Mouse (Mus musculus): ENCODE results near the gene Noxo1. TPM values are rescaled to one million over a fixed set of nuclear protein-coding genes. Genes with fewer than 3 reads are reported as not detected.
"Not testable (repeated sequence)": the region's sequence is repeated elsewhere in the genome, so short reads cannot be mapped to it uniquely, and the experiment has no call there.

Noxo1 gene
- polyA plus RNA-seq, 1 experiment from 2014 or later: 5.3 TPM

DNA sequence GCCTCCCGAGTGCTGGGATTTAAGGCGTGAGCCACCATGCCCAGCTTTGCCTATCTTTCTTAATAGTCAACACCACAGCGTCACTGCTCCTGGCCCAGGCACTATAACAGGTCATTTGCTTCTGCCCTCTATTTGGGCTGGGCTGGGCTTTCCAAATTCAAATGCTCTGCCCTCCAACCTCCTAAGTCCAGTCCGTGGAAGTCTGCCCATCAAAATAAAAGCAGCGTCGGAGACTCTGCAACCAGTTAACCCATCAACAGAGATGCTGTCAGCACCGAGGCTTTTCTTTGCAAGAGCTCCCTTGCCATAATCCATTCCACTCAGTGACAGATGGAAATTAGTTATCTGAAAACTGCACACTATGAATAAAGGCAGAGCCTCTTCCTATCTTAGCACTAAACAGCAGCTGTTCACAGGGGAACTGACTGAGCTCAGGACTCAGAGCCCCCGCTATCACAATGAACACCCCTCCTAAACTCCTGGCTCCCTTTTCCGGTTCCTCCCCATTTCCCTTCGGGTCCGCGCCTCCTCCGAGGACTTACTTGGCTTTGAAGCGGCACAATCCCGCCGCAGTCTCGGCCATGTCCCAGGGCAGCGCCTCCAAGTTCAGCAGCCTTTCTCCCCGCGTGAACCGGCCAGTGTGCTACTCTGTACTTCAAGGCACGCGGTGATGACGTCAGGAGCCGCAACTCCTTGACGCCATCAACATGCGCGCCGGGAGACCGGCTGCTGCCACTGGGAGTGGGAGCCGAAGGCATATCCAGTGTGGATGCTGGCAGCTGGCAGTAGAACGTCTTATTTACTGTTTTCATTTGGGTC is 11.2 kb downstream of the Noxo1 start, which contains the start of gene Tbl3:
Gene Tbl3, minus strand, starts transcription at position 679 of the 819 bp plus-strand sequence.
- H3K27ac ChIP-seq (replicated peaks; ENCODE audit: low read depth, low read length): peak within 1 kb of the TSS; percentile 78
- no peaks in the 10 kb centered on the region; the same call in 1 of the 2 replicates for H3K4me1 ChIP-seq (ENCODE audit: control insufficient read depth, insufficient read depth, low read length)
- H3K36me3 ChIP-seq (ENCODE audit: control insufficient read depth, insufficient read depth, low read length): peaks cover 24% of the 10 kb centered on the region
- H3K9me3 ChIP-seq (ENCODE audit: control insufficient read depth, low read length): no peaks in the 10 kb centered on the region
- DNase-seq (ENCODE audit: low spot score): peak; percentile 96
- ATAC-seq (ENCODE audit: low read depth): peak; percentile 93
- peak within 1 kb of the TSS; percentile 71 for H3K4me2 ChIP-seq (ENCODE audit: low read depth, low read length)
- 5% methylated on average over 32 of the region's 32 CpGs for WGBS
- no peaks in the 10 kb centered on the region for H3K27me3 ChIP-seq (replicated peaks; ENCODE audit: control insufficient read depth, insufficient read depth, low read length)
- peak within 1 kb of the TSS; percentile 70 for H3K4me3 ChIP-seq (ENCODE audit: low read depth, low read length)
- H3K9ac ChIP-seq (ENCODE audit: low read depth, low read length): peak within 1 kb of the TSS; percentile 73

DNA sequence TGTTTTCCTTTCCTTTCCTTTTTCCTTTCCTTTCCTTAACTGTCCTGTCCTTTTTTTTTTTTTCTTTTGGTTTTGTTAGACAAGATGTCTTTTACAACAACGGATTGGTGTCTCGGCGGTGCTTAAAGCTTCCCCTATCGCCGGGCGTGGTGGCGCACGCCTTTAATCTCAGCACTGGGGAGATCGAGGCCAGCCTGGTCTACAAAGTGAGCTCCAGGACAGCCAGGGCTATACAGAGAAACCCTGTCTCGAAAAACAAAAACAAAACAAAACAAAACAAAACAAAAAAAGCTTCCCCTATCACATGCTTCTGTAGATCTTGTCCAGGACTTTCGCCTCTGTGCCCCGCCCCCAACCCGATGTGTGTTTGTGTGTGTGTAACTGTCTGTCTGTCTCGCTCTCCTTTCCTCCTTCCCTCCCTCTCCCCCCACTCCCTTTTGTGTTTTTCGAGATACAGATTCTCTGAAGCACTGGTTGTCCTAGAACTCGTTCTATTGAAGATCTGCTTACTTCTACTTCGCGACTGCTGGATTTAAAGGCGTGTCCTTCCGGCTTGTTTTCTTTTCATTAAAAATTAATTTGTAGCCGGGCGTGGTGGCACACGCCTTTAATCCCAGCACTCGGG is 11.9 kb downstream of the Noxo1 start:
- Histone ChIP-seq H3K27me3 (replicated peaks; ENCODE audit: control insufficient read depth, insufficient read depth, low read length) (no peaks in the 10 kb centered on the region), H3K4me1 (ENCODE audit: control insufficient read depth, insufficient read depth, low read length) (no peaks in the 10 kb centered on the region; the same call in 1 of the 2 replicates), H3K9me3 (ENCODE audit: control insufficient read depth, low read length) (no peaks in the 10 kb centered on the region), H3K4me2 (ENCODE audit: low read depth, low read length) (peak overlapping the region; percentile 71), H3K27ac (replicated peaks; ENCODE audit: low read depth, low read length) (peak overlapping the region; percentile 78), H3K36me3 (ENCODE audit: control insufficient read depth, insufficient read depth, low read length) (peaks cover 18% of the 10 kb centered on the region), H3K4me3 (ENCODE audit: low read depth, low read length) (peak overlapping the region; percentile 70), H3K9ac (ENCODE audit: low read depth, low read length) (peak overlapping the region; percentile 73)
- WGBS: 4% methylated on average over 24 of the region's 24 CpGs
- DNase-seq (ENCODE audit: low spot score) (peak; percentile 25), ATAC-seq (ENCODE audit: low read depth) (0 out of 2 replicates have a peak, but pooled peaks have one; percentile 39)

DNA sequence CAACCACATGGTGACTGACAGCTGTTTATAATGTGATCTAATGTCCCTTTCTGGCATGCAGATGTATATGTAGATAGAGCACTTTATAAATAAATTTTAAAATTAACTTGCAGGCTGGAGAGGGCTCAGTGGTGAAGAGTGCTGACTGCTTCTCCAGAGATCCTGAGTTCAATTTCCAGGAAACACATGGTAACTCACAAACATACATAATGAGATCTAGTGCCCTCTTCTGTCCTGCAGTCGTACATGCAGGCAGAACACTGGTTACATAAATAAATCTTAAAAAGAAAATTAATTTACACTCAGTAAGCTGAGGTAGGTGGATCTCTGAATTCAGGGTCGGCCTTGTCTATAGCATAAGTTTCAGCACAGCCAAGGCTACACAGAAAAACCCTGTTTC is 12.6 kb downstream of the Noxo1 start:
- DNase-seq (ENCODE audit: low spot score): peak; percentile 58
- H3K27ac ChIP-seq (replicated peaks; ENCODE audit: low read depth, low read length): no peak overlapping the region
- ATAC-seq (ENCODE audit: low read depth): no peak
- H3K9me3 ChIP-seq (ENCODE audit: control insufficient read depth, low read length): no peaks in the 10 kb centered on the region
- no peak overlapping the region for H3K4me3 ChIP-seq (ENCODE audit: low read depth, low read length)
- 32% methylated on average over 2 of the region's 2 CpGs for WGBS
- peaks cover 17% of the 10 kb centered on the region for H3K36me3 ChIP-seq (ENCODE audit: control insufficient read depth, insufficient read depth, low read length)
- 0 out of 2 replicates have a peak overlapping the region, but pooled peaks have one; percentile 71 for H3K4me2 ChIP-seq (ENCODE audit: low read depth, low read length)
- no peaks in the 10 kb centered on the region; the same call in 1 of the 2 replicates for H3K4me1 ChIP-seq (ENCODE audit: control insufficient read depth, insufficient read depth, low read length)
- no peak overlapping the region; the same call in 1 of the 2 replicates for H3K9ac ChIP-seq (ENCODE audit: low read depth, low read length)
- H3K27me3 ChIP-seq (replicated peaks; ENCODE audit: control insufficient read depth, insufficient read depth, low read length): no peaks in the 10 kb centered on the region

- H3K9me3 ChIP-seq (ENCODE audit: control insufficient read depth, low read length): no peaks in the 10 kb centered on the region
- 78% methylated on average over 6 of the region's 6 CpGs for WGBS
- DNase-seq (ENCODE audit: low spot score) (no peak), ATAC-seq (ENCODE audit: low read depth) (no peak)
- no peaks in the 10 kb centered on the region for H3K27me3 ChIP-seq (replicated peaks; ENCODE audit: control insufficient read depth, insufficient read depth, low read length)
- H3K4me3 ChIP-seq (ENCODE audit: low read depth, low read length): no peak overlapping the region
- H3K4me1 ChIP-seq (ENCODE audit: control insufficient read depth, insufficient read depth, low read length): no peaks in the 10 kb centered on the region; the same call in 1 of the 2 replicates
- no peak overlapping the region for H3K27ac ChIP-seq (replicated peaks; ENCODE audit: low read depth, low read length)
- peaks cover 21% of the 10 kb centered on the region; the same call in 1 of the 2 replicates for H3K36me3 ChIP-seq (ENCODE audit: control insufficient read depth, insufficient read depth, low read length)
- H3K9ac ChIP-seq (ENCODE audit: low read depth, low read length): no peak overlapping the region
- no peak overlapping the region for H3K4me2 ChIP-seq (ENCODE audit: low read depth, low read length)
Observed at GRCm38 (mm10) chr17:24715556-24715955, 19.5 kb downstream of the Noxo1 start.

- Histone ChIP-seq H3K4me3 (ENCODE audit: low read depth, low read length) (no peak overlapping the region), H3K27me3 (replicated peaks; ENCODE audit: control insufficient read depth, insufficient read depth, low read length) (no peaks in the 10 kb centered on the region), H3K4me1 (ENCODE audit: control insufficient read depth, insufficient read depth, low read length) (peaks cover under 1% of the 10 kb centered on the region; the same call in 1 of the 2 replicates), H3K36me3 (ENCODE audit: control insufficient read depth, insufficient read depth, low read length) (peaks cover 25% of the 10 kb centered on the region), H3K9ac (ENCODE audit: low read depth, low read length) (no peak overlapping the region), H3K9me3 (ENCODE audit: control insufficient read depth, low read length) (no peaks in the 10 kb centered on the region), H3K27ac (replicated peaks; ENCODE audit: low read depth, low read length) (no peak overlapping the region), H3K4me2 (ENCODE audit: low read depth, low read length) (no peak overlapping the region)
- DNase-seq (ENCODE audit: low spot score) (no peak), ATAC-seq (ENCODE audit: low read depth) (no peak)
- 96% methylated on average over 15 of the region's 15 CpGs for WGBS
Observed at GRCm38 (mm10) chr17:24716166-24716682, 20.2 kb downstream of the Noxo1 start.

DNA sequence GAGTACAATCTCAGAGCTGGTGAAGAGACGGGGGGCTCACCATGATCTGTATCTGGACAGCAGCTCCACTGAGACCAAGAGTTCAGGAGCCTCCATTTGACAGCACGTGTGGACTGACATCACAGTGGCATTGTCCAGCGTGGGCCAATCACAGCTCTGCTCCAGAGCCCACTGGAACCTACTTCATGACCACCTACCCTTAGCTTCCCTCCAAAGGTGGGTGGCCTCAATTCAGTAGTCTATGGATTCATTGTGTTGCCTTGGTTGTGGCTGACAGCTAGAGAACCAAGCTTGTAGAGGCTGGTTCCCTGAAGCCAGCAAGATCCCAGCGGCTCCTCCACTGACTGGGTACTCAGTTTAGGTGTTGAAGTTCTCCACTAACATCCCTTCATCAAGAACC is 21.9 kb downstream of the Noxo1 start, which contains the start of the genes Rnf151 and Rps2:
Gene Rnf151, minus strand, starts transcription at position 121 of the 400 bp plus-strand sequence.
Gene Rps2, plus strand, starts transcription at position 174 of the 400 bp plus-strand sequence.
- peaks cover 40% of the 10 kb centered on the region for H3K36me3 ChIP-seq (ENCODE audit: control insufficient read depth, insufficient read depth, low read length)
- H3K4me2 ChIP-seq (ENCODE audit: low read depth, low read length): peak within 1 kb of the TSS; percentile 59
- peaks cover 11% of the 10 kb centered on the region for H3K4me1 ChIP-seq (ENCODE audit: control insufficient read depth, insufficient read depth, low read length)
- H3K4me3 ChIP-seq (ENCODE audit: low read depth, low read length): peak within 1 kb of the TSS; percentile 91
- H3K27ac ChIP-seq (replicated peaks; ENCODE audit: low read depth, low read length): no peak within 1 kb of the TSS
- no peaks in the 10 kb centered on the region for H3K9me3 ChIP-seq (ENCODE audit: control insufficient read depth, low read length)
- ATAC-seq (ENCODE audit: low read depth) (no peak), DNase-seq (ENCODE audit: low spot score) (no peak)
- no peaks in the 10 kb centered on the region for H3K27me3 ChIP-seq (replicated peaks; ENCODE audit: control insufficient read depth, insufficient read depth, low read length)
- peak within 1 kb of the TSS; percentile 96 for H3K9ac ChIP-seq (ENCODE audit: low read depth, low read length)
- WGBS: 81% methylated on average over 4 of the region's 4 CpGs

DNA sequence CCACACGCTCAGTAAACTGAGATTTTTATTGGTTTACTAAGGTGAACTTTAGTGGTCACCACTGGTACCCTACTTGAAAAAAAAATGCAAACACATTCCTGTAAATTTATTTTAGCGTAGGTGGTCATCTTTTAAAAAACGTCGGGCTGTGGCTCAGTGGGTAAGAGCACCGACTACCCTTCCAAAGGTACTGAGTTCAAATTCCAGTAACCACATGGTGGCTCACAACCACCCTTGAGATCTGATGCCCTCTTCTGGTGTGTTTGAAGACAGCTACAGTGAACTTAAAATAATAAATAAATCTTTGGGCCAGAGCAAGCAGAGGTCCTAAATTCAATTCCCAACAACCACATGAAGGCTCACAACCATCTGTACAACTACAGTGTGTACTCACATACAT is 22.9 kb downstream of the Noxo1 start:
- DNase-seq (ENCODE audit: low spot score); ATAC-seq (ENCODE audit: low read depth); H3K27me3 ChIP-seq (replicated peaks; ENCODE audit: control insufficient read depth, insufficient read depth, low read length); H3K9me3 ChIP-seq (ENCODE audit: control insufficient read depth, low read length); H3K27ac ChIP-seq (replicated peaks; ENCODE audit: low read depth, low read length): not testable (repeated sequence)
- H3K4me2 ChIP-seq (ENCODE audit: low read depth, low read length): peak overlapping the region; percentile 59
- peak overlapping the region; percentile 91 for H3K4me3 ChIP-seq (ENCODE audit: low read depth, low read length)
- 64% methylated on average over 5 of the region's 5 CpGs for WGBS
- H3K9ac ChIP-seq (ENCODE audit: low read depth, low read length): peak overlapping the region; percentile 96
- peaks cover 40% of the 10 kb centered on the region for H3K36me3 ChIP-seq (ENCODE audit: control insufficient read depth, insufficient read depth, low read length)
- peaks cover 15% of the 10 kb centered on the region for H3K4me1 ChIP-seq (ENCODE audit: control insufficient read depth, insufficient read depth, low read length)

GRCm38 (mm10) chr17:24719494-24720222 is 23.6 kb downstream of the Noxo1 start:
- peak overlapping the region; percentile 87 for H3K27ac ChIP-seq (replicated peaks; ENCODE audit: low read depth, low read length)
- peaks cover 15% of the 10 kb centered on the region for H3K4me1 ChIP-seq (ENCODE audit: control insufficient read depth, insufficient read depth, low read length)
- ATAC-seq (ENCODE audit: low read depth) (peak; percentile 99), DNase-seq (ENCODE audit: low spot score) (peak; percentile 99)
- WGBS: under 1% methylated on average over 49 of the region's 61 CpGs
- peak overlapping the region; percentile 96 for H3K9ac ChIP-seq (ENCODE audit: low read depth, low read length)
- H3K9me3 ChIP-seq (ENCODE audit: control insufficient read depth, low read length): no peaks in the 10 kb centered on the region
- peak overlapping the region; percentile 81 for H3K4me2 ChIP-seq (ENCODE audit: low read depth, low read length)
- H3K36me3 ChIP-seq (ENCODE audit: control insufficient read depth, insufficient read depth, low read length): peaks cover 40% of the 10 kb centered on the region
- H3K27me3 ChIP-seq (replicated peaks; ENCODE audit: control insufficient read depth, insufficient read depth, low read length): no peaks in the 10 kb centered on the region
- peak overlapping the region; percentile 91 for H3K4me3 ChIP-seq (ENCODE audit: low read depth, low read length)

Data from embryonic facial prominence, embryonic 14.5 days (tissue).